Mouse (Mus musculus) myocyte (in vitro differentiated cells): ENCODE data around the gene Furin. TPM values are rescaled to one million over a fixed set of nuclear protein-coding genes. Genes with fewer than 3 reads are reported as not detected.

Experiments
- H3K27me3 ChIP-seq: one replicate; pipeline ENCODE4 v1.6.1; 2011; ENCODE audit not compliant: control insufficient read depth, insufficient read depth, insufficient read length
- H3K36me3 ChIP-seq: one replicate; pipeline ENCODE4 v1.6.1; 2011; ENCODE audit not compliant: control insufficient read depth, insufficient read depth
- H3K4me2 ChIP-seq: one replicate; pipeline ENCODE4 v1.6.1; 2011; ENCODE audit warnings: low read depth, control low read depth
- H3K4me3 ChIP-seq: one replicate; pipeline ENCODE4 v1.5.1; 2011; ENCODE audit warnings: mild to moderate bottlenecking, control low read depth, moderate library complexity
- H3K79me2 ChIP-seq: one replicate; pipeline ENCODE4 v1.6.1; 2011; ENCODE audit not compliant: control insufficient read depth, insufficient read depth
- H3ac ChIP-seq: one replicate; pipeline ENCODE4 v1.6.1; 2011; ENCODE audit not compliant: control insufficient read depth, insufficient read length
- CEBPB ChIP-seq: IDR thresholded peaks from 2 replicates; pipeline ENCODE4 v1.6.1; 2011; ENCODE audit warnings: mild to moderate bottlenecking, moderate library complexity; ENCODE audit not compliant: poor library complexity, insufficient read depth, severe bottlenecking
- E2F4 ChIP-seq: IDR thresholded peaks from one replicate; pipeline ENCODE4 v1.6.1; 2011; ENCODE audit warnings: mild to moderate bottlenecking, control low read depth, moderate library complexity; ENCODE audit not compliant: insufficient read depth
- MAX ChIP-seq: IDR thresholded peaks from one replicate; pipeline ENCODE4 v1.6.1; 2011; ENCODE audit warnings: low read depth, mild to moderate bottlenecking, control low read depth
- MYOD1 ChIP-seq, 3 experiments: IDR thresholded peaks; one replicate each; pipeline ENCODE4 v1.6.1; 2011; ENCODE audit warnings: control low read depth in 2 of 3, low read depth in 2 of 3, mild to moderate bottlenecking in 2 of 3, moderate library complexity in 1 of 3; ENCODE audit not compliant: insufficient read length in 2 of 3, control insufficient read depth in 1 of 3
- MYOG ChIP-seq, 3 experiments: IDR thresholded peaks; one replicate each; pipeline ENCODE4 v1.6.1; 2011; ENCODE audit warnings: control low read depth in 2 of 3, low read depth in 2 of 3, mild to moderate bottlenecking in 2 of 3; ENCODE audit not compliant: insufficient read length in 2 of 3, control insufficient read depth in 1 of 3, insufficient read depth in 1 of 3
- POLR2A ChIP-seq: IDR thresholded peaks from one replicate; pipeline ENCODE4 v1.6.1; 2011; ENCODE audit warnings: low read depth, mild to moderate bottlenecking, control low read depth, moderate library complexity; ENCODE audit not compliant: insufficient read length
- POLR2AphosphoS2 ChIP-seq: IDR thresholded peaks from one replicate; pipeline ENCODE4 v1.6.1; 2011; ENCODE audit warnings: low read depth, control low read depth; ENCODE audit not compliant: insufficient read length
- REST ChIP-seq: IDR thresholded peaks from one replicate; pipeline ENCODE4 v1.6.1; 2011; ENCODE audit warnings: mild to moderate bottlenecking, control low read depth, moderate library complexity; ENCODE audit not compliant: insufficient read depth, insufficient read length
- SRF ChIP-seq: IDR thresholded peaks from one replicate; pipeline ENCODE4 v1.6.1; 2011; ENCODE audit warnings: low read depth; ENCODE audit not compliant: control insufficient read depth, insufficient read length
- TCF12 ChIP-seq: IDR thresholded peaks from one replicate; pipeline ENCODE4 v1.6.1; 2011; ENCODE audit warnings: mild to moderate bottlenecking, control low read depth; ENCODE audit not compliant: poor library complexity, insufficient read depth, severe bottlenecking
- TCF3 ChIP-seq: IDR thresholded peaks from one replicate; pipeline ENCODE4 v1.6.1; 2011; ENCODE audit warnings: low read depth, control low read depth; ENCODE audit not compliant: insufficient read length
- USF1 ChIP-seq: IDR thresholded peaks from one replicate; pipeline ENCODE4 v1.6.1; 2011; ENCODE audit warnings: low read depth, mild to moderate bottlenecking, control low read depth, moderate library complexity
- polyA plus RNA-seq: library from polyadenylated mRNA; unstranded; fragments of >200 nt; fragmentation: generic; extraction: Trizol; gene quantifications from one replicate; pipeline ENCODE4 v1.2.1, GENCODE M21; 2012; ENCODE audit warnings: missing spikeins

Furin gene
- polyA plus RNA-seq, 1 experiment, result 64.1 TPM

DNA sequence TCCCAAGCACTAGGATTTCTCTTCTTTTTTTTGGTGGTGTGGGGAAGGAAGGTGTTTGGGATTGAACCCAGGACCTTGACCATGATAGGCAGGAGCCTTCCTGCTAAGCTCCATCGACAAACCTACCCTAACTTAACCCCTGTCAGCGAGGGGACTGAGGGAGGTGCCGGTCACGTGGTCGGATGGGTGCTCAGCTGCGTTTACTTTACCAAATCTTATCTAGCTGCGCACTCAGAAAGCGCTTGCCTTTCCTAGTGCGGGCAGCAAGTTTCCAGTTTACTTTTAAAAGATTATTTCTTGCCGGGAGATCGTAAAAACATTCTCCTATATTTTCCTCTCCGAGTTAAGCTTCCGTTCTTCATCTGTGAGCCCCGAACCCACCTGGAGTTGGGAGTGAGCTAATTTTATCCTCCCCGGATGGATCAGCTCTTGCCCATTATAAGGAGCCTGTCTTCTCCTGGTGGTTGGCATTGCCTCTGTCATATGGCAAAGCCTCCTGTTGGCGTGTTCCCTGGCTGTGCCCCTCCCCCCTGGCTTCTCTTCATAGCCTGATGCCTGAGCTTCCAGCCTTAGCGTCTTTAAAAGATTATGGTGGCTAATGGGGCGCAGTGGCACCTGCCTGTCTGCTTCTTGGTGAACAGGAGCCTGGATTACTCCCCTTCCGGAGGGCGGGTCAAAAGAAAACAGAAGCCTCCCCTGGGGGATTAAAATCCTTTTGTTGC lies 17.7 kb upstream of the Furin start:
- TF ChIP-seq TCF12, result no peak
- H3K36me3 ChIP-seq, result no peaks in the 10 kb centered on the region
- no peak overlapping the region for H3ac ChIP-seq
- no peaks in the 10 kb centered on the region for H3K27me3 ChIP-seq
- no peak overlapping the region for H3K4me2 ChIP-seq
- no peak overlapping the region for H3K4me3 ChIP-seq
- no peaks in the 10 kb centered on the region for H3K79me2 ChIP-seq

DNA sequence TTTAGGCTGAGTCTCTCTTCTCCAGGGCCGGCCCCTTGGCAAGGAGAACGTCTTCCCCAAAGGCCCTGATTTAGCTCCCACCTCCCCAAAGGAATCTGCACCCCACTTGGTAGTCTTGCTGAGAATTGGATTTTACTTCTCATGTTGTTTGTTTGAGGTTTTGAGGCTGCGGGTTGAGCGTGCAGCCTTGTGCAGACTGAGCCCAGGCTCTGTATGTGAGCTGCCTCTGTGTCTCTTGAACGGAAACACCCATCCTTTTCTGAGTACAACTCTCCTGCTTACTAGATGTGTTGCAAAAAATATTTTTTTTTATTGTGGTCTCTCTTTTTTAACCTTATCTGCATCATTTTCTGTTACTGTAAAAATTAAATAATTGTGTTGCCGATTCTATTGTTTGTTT lies 16.3 kb upstream of the Furin start:
- no peak overlapping the region for H3ac ChIP-seq
- no peaks in the 10 kb centered on the region for H3K27me3 ChIP-seq
- H3K4me3 ChIP-seq, result no peak overlapping the region
- H3K4me2 ChIP-seq, result no peak overlapping the region
- H3K36me3 ChIP-seq, result no peaks in the 10 kb centered on the region
- no peak for TF ChIP-seq E2F4
- no peak for TF ChIP-seq REST
- TF ChIP-seq POLR2A, result no peak
- TF ChIP-seq MYOD1 (IDR thresholded peaks at IDR 0.05; ENCODE audit: control insufficient read depth in 1 of 3, insufficient read length in 2 of 3, low read depth in 2 of 3), result no peak
- no peaks in the 10 kb centered on the region for H3K79me2 ChIP-seq

DNA sequence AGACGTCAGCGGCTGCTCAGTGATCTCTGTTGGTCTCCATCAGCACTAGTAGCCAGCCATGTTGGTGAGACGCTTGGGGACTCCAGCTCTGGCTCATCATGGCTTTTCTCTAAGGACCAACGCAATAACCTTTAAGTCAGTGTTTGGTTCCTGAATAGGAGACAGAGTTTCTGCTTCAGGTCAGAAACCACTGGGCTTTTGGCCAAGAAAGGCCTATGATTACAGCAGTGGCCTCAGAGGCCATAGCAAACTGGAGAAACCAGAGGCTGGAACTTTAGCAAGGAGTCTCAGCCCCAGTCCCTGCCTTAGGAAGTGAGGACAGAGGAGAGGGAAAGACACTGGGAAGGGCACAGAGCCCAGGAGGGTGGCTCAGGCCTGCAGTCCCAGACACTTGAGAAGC lies 15.3 kb upstream of the Furin start:
- H3K36me3 ChIP-seq, result no peaks in the 10 kb centered on the region
- H3K4me3 ChIP-seq, result no peak overlapping the region
- no peak for TF ChIP-seq USF1
- no peak for TF ChIP-seq E2F4
- no peak for TF ChIP-seq TCF12
- TF ChIP-seq CEBPB, result no peak
- TF ChIP-seq POLR2AphosphoS2, result no peak
- no peak for TF ChIP-seq MYOG (IDR thresholded peaks at IDR 0.05; ENCODE audit: control insufficient read depth in 1 of 3, insufficient read depth in 1 of 3, insufficient read length in 2 of 3, low read depth in 2 of 3)
- no peak for TF ChIP-seq MAX
- no peak for TF ChIP-seq MYOD1 (IDR thresholded peaks at IDR 0.05; ENCODE audit: control insufficient read depth in 1 of 3, insufficient read length in 2 of 3, low read depth in 2 of 3)
- no peak overlapping the region for H3ac ChIP-seq
- H3K4me2 ChIP-seq, result no peak overlapping the region
- no peaks in the 10 kb centered on the region for H3K79me2 ChIP-seq
- no peaks in the 10 kb centered on the region for H3K27me3 ChIP-seq

DNA sequence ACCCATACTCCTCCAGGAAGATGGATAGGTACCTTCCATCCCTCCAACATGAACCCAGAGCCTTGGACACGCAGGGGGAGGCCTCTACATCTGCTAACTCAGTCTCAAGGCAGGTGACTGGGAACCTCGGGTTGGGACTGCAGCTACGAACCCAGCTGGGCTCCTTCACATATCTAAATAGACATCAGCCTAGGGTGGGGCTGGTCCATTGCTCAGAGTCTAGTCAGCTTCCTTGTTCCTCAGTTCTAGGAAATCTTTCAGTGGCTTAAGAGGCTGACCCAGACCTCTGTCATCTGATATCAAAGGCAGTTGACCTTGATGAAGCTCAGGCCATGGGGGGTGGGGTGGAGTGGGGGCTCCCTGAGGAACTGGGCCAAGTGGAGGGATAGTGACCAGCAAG lies 14.0 kb upstream of the Furin start:
- Histone ChIP-seq H3K36me3 (no peaks in the 10 kb centered on the region), H3K4me2 (no peak overlapping the region), H3K79me2 (no peaks in the 10 kb centered on the region), H3K4me3 (no peak overlapping the region), H3K27me3 (no peaks in the 10 kb centered on the region), H3ac (no peak overlapping the region)
- TF ChIP-seq POLR2AphosphoS2 (no peak), MYOG (IDR thresholded peaks at IDR 0.05; ENCODE audit: control insufficient read depth in 1 of 3, insufficient read depth in 1 of 3, insufficient read length in 2 of 3, low read depth in 2 of 3) (no peak), POLR2A (no peak), E2F4 (no peak), MYOD1 (IDR thresholded peaks at IDR 0.05; ENCODE audit: control insufficient read depth in 1 of 3, insufficient read length in 2 of 3, low read depth in 2 of 3) (no peak), CEBPB (no peak), TCF3 (no peak), SRF (no peak), TCF12 (no peak), USF1 (no peak), REST (no peak), MAX (no peak)

DNA sequence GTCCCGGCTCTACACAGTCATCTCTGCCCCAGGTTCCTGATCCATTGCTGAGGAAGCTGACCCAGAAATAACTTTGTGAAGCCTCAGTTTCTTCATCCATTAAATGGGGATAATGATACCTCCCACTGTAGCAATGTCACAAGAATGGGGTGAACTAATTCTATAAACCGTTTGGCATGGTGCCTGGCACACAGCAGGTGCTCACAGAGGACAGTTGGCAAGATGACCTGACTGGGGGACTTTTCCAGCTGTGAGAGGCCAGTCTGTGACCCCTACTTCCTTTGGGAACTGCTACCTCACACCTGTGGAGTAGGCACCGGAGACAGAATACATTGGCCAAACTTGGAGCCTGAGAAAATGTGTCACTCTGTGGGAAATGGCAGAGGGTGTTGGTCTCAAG lies 12.8 kb upstream of the Furin start:
- no peaks in the 10 kb centered on the region for H3K79me2 ChIP-seq
- no peaks in the 10 kb centered on the region for H3K36me3 ChIP-seq
- H3K27me3 ChIP-seq, result no peaks in the 10 kb centered on the region
- TF ChIP-seq MAX (no peak), USF1 (no peak), MYOG (IDR thresholded peaks at IDR 0.05; ENCODE audit: control insufficient read depth in 1 of 3, insufficient read depth in 1 of 3, insufficient read length in 2 of 3, low read depth in 2 of 3) (no peak), MYOD1 (IDR thresholded peaks at IDR 0.05; ENCODE audit: control insufficient read depth in 1 of 3, insufficient read length in 2 of 3, low read depth in 2 of 3) (peak in 1 of 3 experiments; percentile 51)
- H3K4me3 ChIP-seq, result no peak overlapping the region
- no peak overlapping the region for H3K4me2 ChIP-seq
- H3ac ChIP-seq, result no peak overlapping the region
